Mouse (Mus musculus): ENCODE results near the gene Kndc1. TPM values are rescaled to one million over a fixed set of nuclear protein-coding genes. Genes with fewer than 3 reads are reported as not detected.

The Kndc1 gene
- total and polyA plus RNA-seq, 3 experiments = 0.47 TPM; not detected in 2

GRCm38 (mm10) chr7:139946032-139946431, 51.5 kb downstream of the Kndc1 start:
- TF ChIP-seq CTCF (IDR thresholded peaks at IDR 0.05) (no peak), EP300 (IDR thresholded peaks at IDR 0.05; ENCODE audit: insufficient read depth, low read depth, low read length) (no peak), POLR2A (IDR thresholded peaks at IDR 0.05; ENCODE audit: insufficient read depth, low read depth, low read length) (no peak)
- intact Hi-C loops (cut with DNase I) = no loop called here
- peaks cover 1% of the 10 kb centered on the region; the same call in 1 of the 2 replicates for H3K4me1 ChIP-seq (ENCODE audit: control insufficient read depth, insufficient read depth, low read length)
- H3K4me3 ChIP-seq = no peak overlapping the region
- H3K79me2 ChIP-seq (replicated peaks; ENCODE audit: control insufficient read depth, insufficient read depth, low read length) = no peaks in the 10 kb centered on the region
- no peaks in the 10 kb centered on the region for H3K36me3 ChIP-seq (ENCODE audit: control insufficient read depth, insufficient read depth, low read length)
- no peak overlapping the region for H3K9ac ChIP-seq (ENCODE audit: low read depth, low read length)
- no peak overlapping the region for H3K27ac ChIP-seq
- peaks cover 22% of the 10 kb centered on the region for H3K27me3 ChIP-seq (ENCODE audit: control insufficient read depth, insufficient read depth, low read length)
- no peak for DNase-seq
- 62% methylated on average over 5 of the region's 5 CpGs for WGBS

GRCm38 (mm10) chr7:139949893-139950282, 55.4 kb downstream of the Kndc1 start:
- peak; percentile 62 to 63 for DNase-seq
- Histone ChIP-seq H3K27ac (peak overlapping the region; percentile 69), H3K4me1 (ENCODE audit: control insufficient read depth, insufficient read depth, low read length) (peaks cover 1% of the 10 kb centered on the region; the same call in 1 of the 2 replicates), H3K9ac (ENCODE audit: low read depth, low read length) (peak overlapping the region; percentile 56), H3K4me3 (peak overlapping the region; percentile 58), H3K27me3 (ENCODE audit: control insufficient read depth, insufficient read depth, low read length) (peaks cover 3% of the 10 kb centered on the region; the same call in 1 of the 2 replicates), H3K36me3 (ENCODE audit: control insufficient read depth, insufficient read depth, low read length) (no peaks in the 10 kb centered on the region), H3K79me2 (replicated peaks; ENCODE audit: control insufficient read depth, insufficient read depth, low read length) (no peaks in the 10 kb centered on the region)
- intact Hi-C loops (cut with DNase I) = no loop called here
- TF ChIP-seq EP300 (IDR thresholded peaks at IDR 0.05; ENCODE audit: insufficient read depth, low read depth, low read length) = no peak
- TF ChIP-seq CTCF (IDR thresholded peaks at IDR 0.05) = peak; percentile 66
- WGBS = 5% methylated on average over 15 of the region's 15 CpGs

GRCm38 (mm10) chr7:139950283-139950971, 55.9 kb downstream of the Kndc1 start:
- peaks cover 1% of the 10 kb centered on the region; the same call in 1 of the 2 replicates for H3K4me1 ChIP-seq (ENCODE audit: control insufficient read depth, insufficient read depth, low read length)
- intact Hi-C loops (cut with DNase I) = no loop called here
- peak overlapping the region; percentile 58 for H3K4me3 ChIP-seq
- peak overlapping the region; percentile 56 for H3K9ac ChIP-seq (ENCODE audit: low read depth, low read length)
- TF ChIP-seq EP300 (IDR thresholded peaks at IDR 0.05; ENCODE audit: insufficient read depth, low read depth, low read length) (no peak), POLR2A (IDR thresholded peaks at IDR 0.05; ENCODE audit: insufficient read depth, low read depth, low read length) (peak; percentile 53; the same call in 1 of the 2 replicates)
- H3K27ac ChIP-seq = peak overlapping the region; percentile 69
- DNase-seq = peak; percentile 67 to 71
- no peaks in the 10 kb centered on the region for H3K79me2 ChIP-seq (replicated peaks; ENCODE audit: control insufficient read depth, insufficient read depth, low read length)
- no peaks in the 10 kb centered on the region for H3K36me3 ChIP-seq (ENCODE audit: control insufficient read depth, insufficient read depth, low read length)
- WGBS = 1% methylated on average over 33 of the region's 33 CpGs
- no peaks in the 10 kb centered on the region for H3K27me3 ChIP-seq (ENCODE audit: control insufficient read depth, insufficient read depth, low read length)

GRCm38 (mm10) chr7:139951079-139951478, 56.6 kb downstream of the Kndc1 start:
- peak overlapping the region; percentile 58 for H3K4me3 ChIP-seq
- DNase-seq = peak; percentile 41 to 46
- TF ChIP-seq POLR2A (IDR thresholded peaks at IDR 0.05; ENCODE audit: insufficient read depth, low read depth, low read length) (no peak), EP300 (IDR thresholded peaks at IDR 0.05; ENCODE audit: insufficient read depth, low read depth, low read length) (no peak), CTCF (IDR thresholded peaks at IDR 0.05) (no peak)
- H3K27me3 ChIP-seq (ENCODE audit: control insufficient read depth, insufficient read depth, low read length) = no peaks in the 10 kb centered on the region
- 4% methylated on average over 16 of the region's 16 CpGs for WGBS
- peaks cover 1% of the 10 kb centered on the region; the same call in 1 of the 2 replicates for H3K4me1 ChIP-seq (ENCODE audit: control insufficient read depth, insufficient read depth, low read length)
- H3K79me2 ChIP-seq (replicated peaks; ENCODE audit: control insufficient read depth, insufficient read depth, low read length) = no peaks in the 10 kb centered on the region
- H3K27ac ChIP-seq = peak overlapping the region; percentile 69
- H3K36me3 ChIP-seq (ENCODE audit: control insufficient read depth, insufficient read depth, low read length) = no peaks in the 10 kb centered on the region
- intact Hi-C loops (cut with DNase I) = no loop called here
- H3K9ac ChIP-seq (ENCODE audit: low read depth, low read length) = peak overlapping the region; percentile 40

GRCm38 (mm10) chr7:139951991-139952633, 57.6 kb downstream of the Kndc1 start:
- Histone ChIP-seq H3K79me2 (replicated peaks; ENCODE audit: control insufficient read depth, insufficient read depth, low read length) (no peaks in the 10 kb centered on the region), H3K9ac (ENCODE audit: low read depth, low read length) (no peak overlapping the region), H3K27ac (no peak overlapping the region), H3K4me3 (no peak overlapping the region), H3K36me3 (ENCODE audit: control insufficient read depth, insufficient read depth, low read length) (no peaks in the 10 kb centered on the region), H3K27me3 (ENCODE audit: control insufficient read depth, insufficient read depth, low read length) (no peaks in the 10 kb centered on the region), H3K4me1 (ENCODE audit: control insufficient read depth, insufficient read depth, low read length) (peaks cover 1% of the 10 kb centered on the region; the same call in 1 of the 2 replicates)
- no peak for DNase-seq
- no peak for TF ChIP-seq EP300 (IDR thresholded peaks at IDR 0.05; ENCODE audit: insufficient read depth, low read depth, low read length)
- TF ChIP-seq POLR2A (IDR thresholded peaks at IDR 0.05; ENCODE audit: insufficient read depth, low read depth, low read length) = no peak
- TF ChIP-seq CTCF (IDR thresholded peaks at IDR 0.05) = no peak
- intact Hi-C loops (cut with DNase I) = no loop called here
- 88% methylated on average over 6 of the region's 6 CpGs for WGBS

GRCm38 (mm10) chr7:139955505-139955904, 61.0 kb downstream of the Kndc1 start:
- no peak overlapping the region for H3K27ac ChIP-seq
- no peaks in the 10 kb centered on the region for H3K4me1 ChIP-seq (ENCODE audit: control insufficient read depth, insufficient read depth, low read length)
- no peaks in the 10 kb centered on the region for H3K79me2 ChIP-seq (replicated peaks; ENCODE audit: control insufficient read depth, insufficient read depth, low read length)
- no peak overlapping the region for H3K9ac ChIP-seq (ENCODE audit: low read depth, low read length)
- intact Hi-C loops (cut with DNase I) = no loop called here
- no peak for DNase-seq
- no peaks in the 10 kb centered on the region for H3K27me3 ChIP-seq (ENCODE audit: control insufficient read depth, insufficient read depth, low read length)
- WGBS = 92% methylated on average over 4 of the region's 4 CpGs
- no peak for TF ChIP-seq CTCF (IDR thresholded peaks at IDR 0.05)
- no peak for TF ChIP-seq POLR2A (IDR thresholded peaks at IDR 0.05; ENCODE audit: insufficient read depth, low read depth, low read length)
- no peak for TF ChIP-seq EP300 (IDR thresholded peaks at IDR 0.05; ENCODE audit: insufficient read depth, low read depth, low read length)
- no peaks in the 10 kb centered on the region for H3K36me3 ChIP-seq (ENCODE audit: control insufficient read depth, insufficient read depth, low read length)
- H3K4me3 ChIP-seq = no peak overlapping the region

All from heart, adult 2 months (tissue).